Mouse (Mus musculus): ENCODE data around the gene Ccdc188. TPM values are rescaled to one million over a fixed set of nuclear protein-coding genes. Genes with fewer than 3 reads are reported as not detected.
A peak's percentile ranks its signal among the peaks of the same experiment; 100 is the strongest.

Gene Ccdc188
- polyA plus RNA-seq, 1 experiment from 2014 or later, result not detected

DNA sequence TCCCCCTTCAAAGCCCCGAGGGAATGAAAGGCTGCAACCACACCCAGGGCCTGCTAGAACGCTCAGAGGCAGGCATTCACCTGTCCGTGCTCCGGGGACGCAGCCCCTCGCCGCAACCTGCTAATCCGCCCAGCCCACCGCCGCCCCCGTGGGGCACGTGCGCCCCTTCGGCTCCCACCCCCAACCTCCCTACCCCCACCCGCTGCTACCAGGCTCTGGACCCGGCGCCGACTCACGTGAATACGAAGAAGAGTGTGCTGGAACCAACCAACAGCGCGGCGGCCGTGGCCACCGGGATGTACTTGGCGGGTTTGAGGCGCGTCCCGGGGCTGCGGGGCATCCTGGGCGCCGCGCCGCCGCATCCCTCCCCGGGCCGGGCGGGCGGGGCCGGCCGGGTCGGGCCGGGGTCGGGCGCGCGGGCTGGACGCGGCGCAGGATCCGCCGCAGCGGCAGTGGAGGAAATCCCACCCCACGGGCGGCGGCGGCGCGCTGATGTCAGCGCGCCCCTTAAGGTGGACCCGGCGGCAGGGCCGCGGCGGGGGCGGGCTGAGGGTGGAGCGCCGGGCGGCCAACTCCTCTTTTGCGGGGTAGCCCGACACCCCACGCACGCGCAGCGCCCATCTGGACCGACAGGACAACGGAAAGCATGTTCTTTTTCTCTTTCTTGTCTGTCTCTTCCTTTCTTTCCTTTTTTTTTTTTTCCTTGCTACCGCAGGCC is 17.2 kb downstream of the Ccdc188 start, which contains the start of gene Zdhhc8:
Gene Zdhhc8, minus strand, starts transcription at position 466 of the 718 bp plus-strand sequence.
- under 1% methylated on average over 77 of the region's 79 CpGs for WGBS

DNA sequence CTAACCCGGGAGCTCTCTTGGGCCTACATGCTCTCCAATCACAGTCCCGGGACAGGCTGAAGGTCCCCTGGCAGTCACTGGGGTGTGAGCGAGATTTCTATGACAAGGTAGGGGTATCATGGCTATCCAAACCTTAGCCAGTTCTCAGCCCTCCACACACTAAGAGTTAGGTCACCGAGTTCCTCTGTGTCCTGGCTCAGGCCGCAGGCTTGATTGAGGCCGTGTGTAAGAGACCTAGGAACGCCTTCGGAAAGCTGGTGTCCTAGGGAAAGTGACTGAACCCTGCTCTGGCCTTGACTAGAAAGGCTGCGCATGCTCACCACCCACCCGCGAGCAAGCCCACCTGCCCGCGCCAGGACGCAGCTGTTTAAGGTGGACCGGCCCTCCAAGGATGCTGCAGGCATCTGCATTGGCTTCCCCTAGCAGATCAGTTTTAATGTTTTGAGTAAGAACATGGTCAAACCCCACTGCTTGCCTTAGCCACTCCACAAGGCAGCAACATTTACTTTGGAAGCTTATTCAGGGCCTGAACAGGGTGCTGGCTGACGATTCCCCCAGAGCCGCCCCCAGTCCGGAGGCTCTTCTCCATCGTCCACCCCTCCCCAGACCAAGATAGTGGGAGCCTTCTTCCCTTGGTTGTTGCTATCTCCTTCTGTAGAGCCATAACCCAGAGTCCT is 17.8 kb downstream of the Ccdc188 start:
- 3% methylated on average over 19 of the region's 19 CpGs for WGBS
- Histone ChIP-seq H3K9ac (replicated peaks; ENCODE audit: low read length) (peak overlapping the region; percentile 88), H3K4me1 (ENCODE audit: control insufficient read depth, insufficient read depth, low read length) (peaks cover 22% of the 10 kb centered on the region), H3K4me2 (ENCODE audit: low read length) (peak overlapping the region; percentile 58), H3K9me3 (ENCODE audit: control insufficient read depth, low read length) (no peaks in the 10 kb centered on the region), H3K4me3 (replicated peaks; ENCODE audit: low read depth, low read length) (peak overlapping the region; percentile 84), H3K27me3 (ENCODE audit: control insufficient read depth, insufficient read depth, low read length) (no peaks in the 10 kb centered on the region), H3K27ac (replicated peaks; ENCODE audit: low read depth, low read length) (peak overlapping the region; percentile 93), H3K36me3 (ENCODE audit: control insufficient read depth, insufficient read depth, low read length) (peaks cover 29% of the 10 kb centered on the region)
- DNase-seq (peak; percentile 87), ATAC-seq (ENCODE audit: low FRiP score, low TSS enrichment) (peak; percentile 81)

More for the DNA sequence above, 17.2 kb downstream of the Ccdc188 start, which contains the start of gene Zdhhc8:
- Histone ChIP-seq H3K9ac (replicated peaks; ENCODE audit: low read length) (peak within 1 kb of the TSS; percentile 88), H3K4me3 (replicated peaks; ENCODE audit: low read depth, low read length) (peak within 1 kb of the TSS; percentile 84), H3K27ac (replicated peaks; ENCODE audit: low read depth, low read length) (peak within 1 kb of the TSS; percentile 93), H3K9me3 (ENCODE audit: control insufficient read depth, low read length) (no peaks in the 10 kb centered on the region), H3K36me3 (ENCODE audit: control insufficient read depth, insufficient read depth, low read length) (peaks cover 23% of the 10 kb centered on the region), H3K27me3 (ENCODE audit: control insufficient read depth, insufficient read depth, low read length) (no peaks in the 10 kb centered on the region), H3K4me1 (ENCODE audit: control insufficient read depth, insufficient read depth, low read length) (peaks cover 23% of the 10 kb centered on the region), H3K4me2 (ENCODE audit: low read length) (peak within 1 kb of the TSS; percentile 58)
- peak; percentile 82 for ATAC-seq (ENCODE audit: low FRiP score, low TSS enrichment)
- peak; percentile 91 for DNase-seq

GRCm38 (mm10) chr16:18236676-18237501 is 19.2 kb downstream of the Ccdc188 start:
- H3K4me2 ChIP-seq (ENCODE audit: low read length), result no peak overlapping the region
- DNase-seq, result no peak
- peaks cover 20% of the 10 kb centered on the region for H3K4me1 ChIP-seq (ENCODE audit: control insufficient read depth, insufficient read depth, low read length)
- no peak overlapping the region for H3K4me3 ChIP-seq (replicated peaks; ENCODE audit: low read depth, low read length)
- 74% methylated on average over 7 of the region's 7 CpGs for WGBS
- H3K36me3 ChIP-seq (ENCODE audit: control insufficient read depth, insufficient read depth, low read length), result peaks cover 41% of the 10 kb centered on the region
- H3K27ac ChIP-seq (replicated peaks; ENCODE audit: low read depth, low read length), result no peak overlapping the region
- no peaks in the 10 kb centered on the region for H3K27me3 ChIP-seq (ENCODE audit: control insufficient read depth, insufficient read depth, low read length)
- no peak overlapping the region for H3K9ac ChIP-seq (replicated peaks; ENCODE audit: low read length)
- H3K9me3 ChIP-seq (ENCODE audit: control insufficient read depth, low read length), result no peaks in the 10 kb centered on the region
- ATAC-seq (ENCODE audit: low FRiP score, low TSS enrichment), result no peak

- H3K9me3 ChIP-seq (ENCODE audit: control insufficient read depth, low read length), result no peaks in the 10 kb centered on the region
- H3K4me2 ChIP-seq (ENCODE audit: low read length), result no peak overlapping the region
- peaks cover 3% of the 10 kb centered on the region for H3K4me1 ChIP-seq (ENCODE audit: control insufficient read depth, insufficient read depth, low read length)
- no peak for DNase-seq
- H3K27ac ChIP-seq (replicated peaks; ENCODE audit: low read depth, low read length), result no peak overlapping the region
- H3K4me3 ChIP-seq (replicated peaks; ENCODE audit: low read depth, low read length), result no peak overlapping the region
- H3K36me3 ChIP-seq (ENCODE audit: control insufficient read depth, insufficient read depth, low read length), result peaks cover 87% of the 10 kb centered on the region
- no peaks in the 10 kb centered on the region for H3K27me3 ChIP-seq (ENCODE audit: control insufficient read depth, insufficient read depth, low read length)
- no peak overlapping the region for H3K9ac ChIP-seq (replicated peaks; ENCODE audit: low read length)
- 92% methylated on average over 10 of the region's 10 CpGs for WGBS
- ATAC-seq (ENCODE audit: low FRiP score, low TSS enrichment), result no peak
These were observed 23.9 kb downstream of the Ccdc188 start for GRCm38 (mm10) chr16:18241581-18241980.

GRCm38 (mm10) chr16:18247521-18248399 is 30.1 kb downstream of the Ccdc188 start:
- peaks cover 34% of the 10 kb centered on the region for H3K4me1 ChIP-seq (ENCODE audit: control insufficient read depth, insufficient read depth, low read length)
- H3K27ac ChIP-seq (replicated peaks; ENCODE audit: low read depth, low read length), result peak overlapping the region; percentile 92
- ATAC-seq (ENCODE audit: low FRiP score, low TSS enrichment) (peak; percentile 9; the same call in 1 of the 2 replicates), DNase-seq (peak; percentile 57)
- H3K4me3 ChIP-seq (replicated peaks; ENCODE audit: low read depth, low read length), result peak overlapping the region; percentile 88
- peak overlapping the region; percentile 90 for H3K9ac ChIP-seq (replicated peaks; ENCODE audit: low read length)
- peaks cover 70% of the 10 kb centered on the region for H3K36me3 ChIP-seq (ENCODE audit: control insufficient read depth, insufficient read depth, low read length)
- under 1% methylated on average over 33 of the region's 33 CpGs for WGBS
- H3K9me3 ChIP-seq (ENCODE audit: control insufficient read depth, low read length), result no peaks in the 10 kb centered on the region
- no peaks in the 10 kb centered on the region for H3K27me3 ChIP-seq (ENCODE audit: control insufficient read depth, insufficient read depth, low read length)
- peak overlapping the region; percentile 95 for H3K4me2 ChIP-seq (ENCODE audit: low read length)

DNA sequence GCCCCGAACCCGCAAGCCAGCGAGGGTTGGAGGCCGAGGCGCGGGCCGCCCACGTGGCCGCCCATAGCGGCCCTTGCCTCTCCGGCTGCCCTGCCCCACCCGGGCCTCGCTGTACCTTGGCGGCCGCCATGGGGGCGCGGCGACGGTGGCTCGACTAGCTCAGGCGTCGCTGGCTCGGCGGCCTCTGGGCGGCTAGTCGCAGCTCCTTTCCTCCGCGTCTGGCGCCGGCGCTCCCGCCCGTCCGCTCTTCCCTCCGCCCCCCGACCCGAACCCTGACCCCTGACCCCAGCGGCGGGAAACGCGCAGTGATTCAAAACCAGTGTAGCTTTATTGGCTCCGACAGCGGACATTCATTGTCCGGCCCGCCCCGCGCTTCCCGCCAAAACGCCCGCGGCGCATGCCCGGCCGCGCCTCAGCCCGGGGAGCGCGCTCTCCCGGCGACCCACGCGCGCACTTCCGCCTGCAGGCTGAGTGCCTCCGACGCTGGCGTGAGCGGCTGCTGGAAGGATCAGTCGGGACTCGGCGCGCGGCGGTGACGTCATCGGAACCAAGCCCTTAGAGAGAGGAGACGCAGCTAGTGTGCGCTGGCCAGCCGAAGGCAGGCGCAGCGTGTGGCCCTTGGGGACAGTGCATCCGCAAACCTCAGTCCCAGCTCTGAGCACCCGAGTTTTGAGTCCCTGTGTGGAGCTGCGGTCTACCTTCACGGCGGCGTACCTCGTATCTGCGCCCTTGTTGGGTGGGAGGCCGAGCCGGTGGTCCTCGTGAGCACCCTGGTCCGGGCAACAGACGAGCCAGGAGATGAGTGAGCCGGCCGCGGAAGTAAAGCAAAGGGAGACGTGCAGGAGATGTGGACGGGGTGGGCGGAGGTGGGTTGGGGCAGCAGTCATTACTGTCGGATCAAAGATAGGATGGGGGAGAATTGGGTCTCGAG is 31.0 kb downstream of the Ccdc188 start, which contains the start of the genes Trmt2a and Ranbp1:
Gene Trmt2a, plus strand, starts transcription at position 247 of the 931 bp plus-strand sequence.
Gene Ranbp1, minus strand, starts transcription at position 300 of the 931 bp plus-strand sequence.
- peak within 1 kb of the TSS; percentile 90 for H3K9ac ChIP-seq (replicated peaks; ENCODE audit: low read length)
- WGBS, result under 1% methylated on average over 101 of the region's 102 CpGs
- peak within 1 kb of the TSS; percentile 88 for H3K4me3 ChIP-seq (replicated peaks; ENCODE audit: low read depth, low read length)
- peaks cover 70% of the 10 kb centered on the region for H3K36me3 ChIP-seq (ENCODE audit: control insufficient read depth, insufficient read depth, low read length)
- no peaks in the 10 kb centered on the region for H3K27me3 ChIP-seq (ENCODE audit: control insufficient read depth, insufficient read depth, low read length)
- H3K4me2 ChIP-seq (ENCODE audit: low read length), result peak within 1 kb of the TSS; percentile 95
- DNase-seq (peak; percentile 99), ATAC-seq (ENCODE audit: low FRiP score, low TSS enrichment) (peak; percentile 95)
- H3K9me3 ChIP-seq (ENCODE audit: control insufficient read depth, low read length), result no peaks in the 10 kb centered on the region
- H3K27ac ChIP-seq (replicated peaks; ENCODE audit: low read depth, low read length), result peak within 1 kb of the TSS; percentile 92
- peaks cover 34% of the 10 kb centered on the region for H3K4me1 ChIP-seq (ENCODE audit: control insufficient read depth, insufficient read depth, low read length)

- H3K27ac ChIP-seq (replicated peaks; ENCODE audit: low read depth, low read length), result peak overlapping the region; percentile 92
- peak overlapping the region; percentile 95 for H3K4me2 ChIP-seq (ENCODE audit: low read length)
- DNase-seq (no peak), ATAC-seq (ENCODE audit: low FRiP score, low TSS enrichment) (no peak; the same call in 1 of the 2 replicates)
- H3K9ac ChIP-seq (replicated peaks; ENCODE audit: low read length), result peak overlapping the region; percentile 90
- no peaks in the 10 kb centered on the region for H3K27me3 ChIP-seq (ENCODE audit: control insufficient read depth, insufficient read depth, low read length)
- peak overlapping the region; percentile 88 for H3K4me3 ChIP-seq (replicated peaks; ENCODE audit: low read depth, low read length)
- WGBS, result 9% methylated on average over 27 of the region's 27 CpGs
- no peaks in the 10 kb centered on the region for H3K9me3 ChIP-seq (ENCODE audit: control insufficient read depth, low read length)
- H3K36me3 ChIP-seq (ENCODE audit: control insufficient read depth, insufficient read depth, low read length), result peaks cover 70% of the 10 kb centered on the region
- H3K4me1 ChIP-seq (ENCODE audit: control insufficient read depth, insufficient read depth, low read length), result peaks cover 34% of the 10 kb centered on the region
These were observed 31.8 kb downstream of the Ccdc188 start for GRCm38 (mm10) chr16:18249364-18249967.
